Mouse (Mus musculus) embryonic facial prominence, embryonic 15.5 days (tissue): ENCODE data around the gene Slc22a17. TPM values are rescaled to one million over a fixed set of nuclear protein-coding genes. Genes with fewer than 3 reads are reported as not detected.

ENCODE experiments used
- ATAC-seq: fragments of 200-750 bp; cut with Nextera tagmentation; 2 replicates; pipeline ENCODE4 v1.8.0; 2017; ENCODE audit warnings: low read depth, moderate TSS enrichment; ENCODE audit not compliant: insufficient number of reproducible peaks, low FRiP score, low TSS enrichment
- H3K27ac ChIP-seq: fragments of 300-500 bp; sonication (generic); replicated peaks from 2 replicates; pipeline ENCODE4 v1.5.1; 2015; ENCODE audit warnings: mild to moderate bottlenecking, inconsistent platforms
- H3K27me3 ChIP-seq: fragments of 300-500 bp; sonication (generic); 2 replicates; pipeline ENCODE4 v1.6.1; 2015; ENCODE audit warnings: inconsistent platforms
- H3K36me3 ChIP-seq: fragments of 300-500 bp; sonication (generic); 2 replicates; pipeline ENCODE4 v1.6.1; 2015; ENCODE audit warnings: mild to moderate bottlenecking, inconsistent platforms
- H3K4me1 ChIP-seq: fragments of 300-500 bp; sonication (generic); 2 replicates; pipeline ENCODE4 v1.6.1; 2015; ENCODE audit warnings: inconsistent platforms
- H3K4me2 ChIP-seq: fragments of 300-500 bp; sonication (generic); replicated peaks from 2 replicates; pipeline ENCODE4 v1.6.1; 2015; ENCODE audit warnings: mild to moderate bottlenecking, inconsistent platforms
- H3K4me3 ChIP-seq: fragments of 300-500 bp; sonication (generic); replicated peaks from 2 replicates; pipeline ENCODE4 v1.5.1; 2015; ENCODE audit warnings: mild to moderate bottlenecking, inconsistent platforms
- H3K9ac ChIP-seq: fragments of 300-500 bp; sonication (generic); 2 replicates; pipeline ENCODE4 v1.6.1; 2015; ENCODE audit warnings: inconsistent platforms
- H3K9me3 ChIP-seq: fragments of 300-500 bp; sonication (generic); replicated peaks from 2 replicates; pipeline ENCODE4 v1.6.1; 2016; ENCODE audit warnings: inconsistent platforms
- WGBS: fragments of 180-500 bp; shearing (Covaris S2); methylation state at CpG from one replicate; pipeline ENCODE4 v1.1.7; 2015; 5-methylcytosine and 5-hydroxymethylcytosine counted together
- polyA plus RNA-seq: library from polyadenylated mRNA; unstranded; fragments of >200 nt; fragmentation: Nextera tagmentation; extraction: Ambion mirVana; gene quantifications from 2 replicates; pipeline ENCODE4 v1.2.1, GENCODE M21; 2015

Gene Slc22a17
- polyA plus RNA-seq, 1 experiment from 2014 or later: 93.6 TPM

- no peaks in the 10 kb centered on the region for H3K9me3 ChIP-seq
- H3K4me3 ChIP-seq: peak overlapping the region; percentile 94
- peaks cover 30% of the 10 kb centered on the region for H3K36me3 ChIP-seq
- H3K9ac ChIP-seq: peak overlapping the region; percentile 97
- peak; percentile 98 for ATAC-seq
- under 1% methylated on average over 38 of the region's 38 CpGs for WGBS
- no peaks in the 10 kb centered on the region for H3K27me3 ChIP-seq
- H3K27ac ChIP-seq: peak overlapping the region; percentile 93
- H3K4me1 ChIP-seq: peaks cover 22% of the 10 kb centered on the region
- H3K4me2 ChIP-seq: peak overlapping the region; percentile 56
Observed at GRCm38 (mm10) chr14:54893651-54894181, 19.2 kb downstream of the Slc22a17 start.

- Histone ChIP-seq H3K4me2 (peak within 1 kb of the TSS; percentile 56), H3K9me3 (no peaks in the 10 kb centered on the region), H3K4me1 (peaks cover 17% of the 10 kb centered on the region), H3K9ac (peak within 1 kb of the TSS; percentile 33), H3K27ac (peak within 1 kb of the TSS; percentile 93), H3K4me3 (peak within 1 kb of the TSS; percentile 94), H3K36me3 (peaks cover 19% of the 10 kb centered on the region), H3K27me3 (no peaks in the 10 kb centered on the region)
- ATAC-seq: no peak
- 92% methylated on average over 3 of the region's 3 CpGs for WGBS
Observed at GRCm38 (mm10) chr14:54892200-54892599, 20.7 kb downstream of the Slc22a17 start, which contains the start of gene Pabpn1. Pabpn1 (plus strand) TSS chr14:54892500.

- Histone ChIP-seq H3K36me3 (peaks cover 17% of the 10 kb centered on the region; the same call in 1 of the 2 replicates), H3K27ac (no peak overlapping the region), H3K4me3 (no peak overlapping the region), H3K4me1 (peaks cover 24% of the 10 kb centered on the region), H3K9me3 (no peaks in the 10 kb centered on the region), H3K9ac (no peak overlapping the region), H3K4me2 (peak overlapping the region; percentile 77; the same call in 1 of the 2 replicates), H3K27me3 (no peaks in the 10 kb centered on the region)
- no peak for ATAC-seq
- 91% methylated on average over 11 of the region's 11 CpGs for WGBS
Observed at GRCm38 (mm10) chr14:54885309-54885708, 27.6 kb downstream of the Slc22a17 start.

- H3K9me3 ChIP-seq: no peaks in the 10 kb centered on the region
- peaks cover 17% of the 10 kb centered on the region; the same call in 1 of the 2 replicates for H3K36me3 ChIP-seq
- H3K9ac ChIP-seq: peak overlapping the region; percentile 75
- ATAC-seq: no peak
- H3K27ac ChIP-seq: peak overlapping the region; percentile 95
- H3K4me2 ChIP-seq: peak overlapping the region; percentile 77
- WGBS: 27% methylated on average over 20 of the region's 21 CpGs
- peak overlapping the region; percentile 70 for H3K4me3 ChIP-seq
- H3K27me3 ChIP-seq: no peaks in the 10 kb centered on the region
- peaks cover 24% of the 10 kb centered on the region for H3K4me1 ChIP-seq
Observed at GRCm38 (mm10) chr14:54884022-54884712, 28.8 kb downstream of the Slc22a17 start.

- WGBS: under 1% methylated on average over 27 of the region's 27 CpGs
Observed at GRCm38 (mm10) chr14:54883154-54884021, 29.5 kb downstream of the Slc22a17 start, which contains the start of the genes Bcl2l2 and Gm20521. Bcl2l2 (plus strand) TSS chr14:54883377. Gm20521 (plus strand) TSS chr14:54883441.

GRCm38 (mm10) chr14:54877048-54877715 is 35.8 kb downstream of the Slc22a17 start, which contains the start of gene Ppp1r3e:
Ppp1r3e (minus strand) TSS chr14:54877550.
- peak within 1 kb of the TSS; percentile 71; the same call in 1 of the 2 replicates for H3K27ac ChIP-seq
- WGBS: under 1% methylated on average over 61 of the region's 61 CpGs
- H3K4me1 ChIP-seq: peaks cover 12% of the 10 kb centered on the region

More at GRCm38 (mm10) chr14:54883154-54884021, 29.5 kb downstream of the Slc22a17 start, which contains the start of the genes Bcl2l2 and Gm20521:
- Histone ChIP-seq H3K4me3 (peak within 1 kb of the TSS; percentile 70), H3K9me3 (no peaks in the 10 kb centered on the region), H3K36me3 (peaks cover 17% of the 10 kb centered on the region; the same call in 1 of the 2 replicates), H3K4me2 (peak within 1 kb of the TSS; percentile 77), H3K27me3 (0 out of 2 replicates have a peak, but pooled peaks cover under 1% of the 10 kb centered on the region), H3K9ac (peak within 1 kb of the TSS; percentile 75), H3K27ac (peak within 1 kb of the TSS; percentile 95), H3K4me1 (peaks cover 24% of the 10 kb centered on the region)
- peak; percentile 91 for ATAC-seq

GRCm38 (mm10) chr14:54876539-54877047 is 36.3 kb downstream of the Slc22a17 start:
- Histone ChIP-seq H3K4me3 (peak overlapping the region; percentile 80), H3K4me1 (peaks cover 12% of the 10 kb centered on the region), H3K27ac (peak overlapping the region; percentile 71; the same call in 1 of the 2 replicates), H3K9ac (peak overlapping the region; percentile 62), H3K36me3 (no peaks in the 10 kb centered on the region), H3K27me3 (peaks cover 10% of the 10 kb centered on the region), H3K4me2 (peak overlapping the region; percentile 96), H3K9me3 (no peaks in the 10 kb centered on the region)
- WGBS: under 1% methylated on average over 71 of the region's 72 CpGs
- ATAC-seq: peak; percentile 90

More at GRCm38 (mm10) chr14:54877048-54877715, 35.8 kb downstream of the Slc22a17 start, which contains the start of gene Ppp1r3e:
- Histone ChIP-seq H3K4me2 (peak within 1 kb of the TSS; percentile 96), H3K4me3 (peak within 1 kb of the TSS; percentile 80), H3K9me3 (no peaks in the 10 kb centered on the region), H3K27me3 (peaks cover 10% of the 10 kb centered on the region), H3K36me3 (no peaks in the 10 kb centered on the region), H3K9ac (peak within 1 kb of the TSS; percentile 62)
- peak; percentile 77 for ATAC-seq

GRCm38 (mm10) chr14:54875844-54876538 is 36.9 kb downstream of the Slc22a17 start:
- H3K27me3 ChIP-seq: peaks cover 10% of the 10 kb centered on the region
- peak overlapping the region; percentile 96 for H3K4me2 ChIP-seq
- H3K27ac ChIP-seq: peak overlapping the region; percentile 71; the same call in 1 of the 2 replicates
- peaks cover 12% of the 10 kb centered on the region for H3K4me1 ChIP-seq
- H3K4me3 ChIP-seq: peak overlapping the region; percentile 80
- no peaks in the 10 kb centered on the region for H3K36me3 ChIP-seq
- 3% methylated on average over 36 of the region's 36 CpGs for WGBS
- peak overlapping the region; percentile 62 for H3K9ac ChIP-seq
- H3K9me3 ChIP-seq: no peaks in the 10 kb centered on the region
- ATAC-seq: peak; percentile 25

GRCm38 (mm10) chr14:54874165-54874564 is 38.8 kb downstream of the Slc22a17 start:
- peaks cover 10% of the 10 kb centered on the region for H3K27me3 ChIP-seq
- no peak overlapping the region for H3K27ac ChIP-seq
- H3K9ac ChIP-seq: no peak overlapping the region
- no peak overlapping the region for H3K4me2 ChIP-seq
- WGBS: 84% methylated on average over 3 of the region's 3 CpGs
- H3K36me3 ChIP-seq: no peaks in the 10 kb centered on the region
- peaks cover 12% of the 10 kb centered on the region for H3K4me1 ChIP-seq
- no peaks in the 10 kb centered on the region for H3K9me3 ChIP-seq
- no peak for ATAC-seq
- no peak overlapping the region for H3K4me3 ChIP-seq
